Mouse (Mus musculus): ENCODE measurements around the gene Tgfb1i1. TPM values are rescaled to one million over a fixed set of nuclear protein-coding genes. Genes with fewer than 3 reads are reported as not detected.
A peak's percentile ranks its signal among the peaks of the same experiment; 100 is the strongest.

The Tgfb1i1 gene
- polyA plus RNA-seq, 1 experiment from 2014 or later = 40.9 TPM

- ATAC-seq (ENCODE audit: low FRiP score) (peak; percentile 57; the same call in 1 of the 2 replicates), DNase-seq (ENCODE audit: low spot score) (peak; percentile 56)
- Histone ChIP-seq H3K27ac (ENCODE audit: low read depth, low read length) (no peak overlapping the region), H3K9me3 (ENCODE audit: control insufficient read depth, low read length) (no peaks in the 10 kb centered on the region), H3K9ac (ENCODE audit: low read depth, low read length) (no peak overlapping the region), H3K4me3 (ENCODE audit: low read depth, low read length) (no peak overlapping the region), H3K27me3 (ENCODE audit: control insufficient read depth, insufficient read depth, low read length) (no peaks in the 10 kb centered on the region), H3K4me1 (replicated peaks; ENCODE audit: control insufficient read depth, insufficient read depth, low read length) (no peaks in the 10 kb centered on the region), H3K36me3 (ENCODE audit: control insufficient read depth, insufficient read depth, low read length) (no peaks in the 10 kb centered on the region), H3K4me2 (replicated peaks; ENCODE audit: low read depth, low read length) (no peak overlapping the region)
- 16% methylated on average over 9 of the region's 9 CpGs for WGBS
These were observed 42.4 kb downstream of the Tgfb1i1 start for GRCm38 (mm10) chr7:128288923-128289544.

- no peak for ATAC-seq (ENCODE audit: low FRiP score)
- Histone ChIP-seq H3K4me2 (replicated peaks; ENCODE audit: low read depth, low read length) (no peak overlapping the region), H3K27me3 (ENCODE audit: control insufficient read depth, insufficient read depth, low read length) (no peaks in the 10 kb centered on the region), H3K27ac (ENCODE audit: low read depth, low read length) (no peak overlapping the region), H3K36me3 (ENCODE audit: control insufficient read depth, insufficient read depth, low read length) (no peaks in the 10 kb centered on the region), H3K4me3 (ENCODE audit: low read depth, low read length) (no peak overlapping the region), H3K9ac (ENCODE audit: low read depth, low read length) (no peak overlapping the region), H3K4me1 (replicated peaks; ENCODE audit: control insufficient read depth, insufficient read depth, low read length) (no peaks in the 10 kb centered on the region; the same call in 1 of the 2 replicates), H3K9me3 (ENCODE audit: control insufficient read depth, low read length) (no peaks in the 10 kb centered on the region)
- DNase-seq (ENCODE audit: low spot score) = no peak
- 90% methylated on average over 10 of the region's 10 CpGs for WGBS
These were observed 48.2 kb downstream of the Tgfb1i1 start for GRCm38 (mm10) chr7:128294785-128295184.

GRCm38 (mm10) chr7:128296514-128296913, 49.9 kb downstream of the Tgfb1i1 start:
- DNase-seq (ENCODE audit: low spot score) (no peak), ATAC-seq (ENCODE audit: low FRiP score) (no peak)
- no peaks in the 10 kb centered on the region; the same call in 1 of the 2 replicates for H3K4me1 ChIP-seq (replicated peaks; ENCODE audit: control insufficient read depth, insufficient read depth, low read length)
- no peaks in the 10 kb centered on the region for H3K9me3 ChIP-seq (ENCODE audit: control insufficient read depth, low read length)
- no peak overlapping the region for H3K4me3 ChIP-seq (ENCODE audit: low read depth, low read length)
- no peaks in the 10 kb centered on the region for H3K36me3 ChIP-seq (ENCODE audit: control insufficient read depth, insufficient read depth, low read length)
- H3K4me2 ChIP-seq (replicated peaks; ENCODE audit: low read depth, low read length) = no peak overlapping the region
- no peak overlapping the region for H3K9ac ChIP-seq (ENCODE audit: low read depth, low read length)
- WGBS = 65% methylated on average over 3 of the region's 3 CpGs
- H3K27me3 ChIP-seq (ENCODE audit: control insufficient read depth, insufficient read depth, low read length) = no peaks in the 10 kb centered on the region
- no peak overlapping the region for H3K27ac ChIP-seq (ENCODE audit: low read depth, low read length)

GRCm38 (mm10) chr7:128297291-128297616, 50.6 kb downstream of the Tgfb1i1 start:
- 41% methylated on average over 10 of the region's 10 CpGs for WGBS
- Histone ChIP-seq H3K4me1 (replicated peaks; ENCODE audit: control insufficient read depth, insufficient read depth, low read length) (no peaks in the 10 kb centered on the region; the same call in 1 of the 2 replicates), H3K27me3 (ENCODE audit: control insufficient read depth, insufficient read depth, low read length) (no peaks in the 10 kb centered on the region), H3K27ac (ENCODE audit: low read depth, low read length) (no peak overlapping the region), H3K36me3 (ENCODE audit: control insufficient read depth, insufficient read depth, low read length) (no peaks in the 10 kb centered on the region), H3K9ac (ENCODE audit: low read depth, low read length) (peak overlapping the region; percentile 92), H3K4me3 (ENCODE audit: low read depth, low read length) (peak overlapping the region; percentile 83), H3K4me2 (replicated peaks; ENCODE audit: low read depth, low read length) (peak overlapping the region; percentile 55), H3K9me3 (ENCODE audit: control insufficient read depth, low read length) (no peaks in the 10 kb centered on the region)
- ATAC-seq (ENCODE audit: low FRiP score) (no peak), DNase-seq (ENCODE audit: low spot score) (peak; percentile 34)

GRCm38 (mm10) chr7:128297617-128298480, 51.2 kb downstream of the Tgfb1i1 start, which contains the start of gene BC017158:
BC017158 (minus strand) TSS chr7:128298170.
- WGBS = 2% methylated on average over 45 of the region's 47 CpGs

GRCm38 (mm10) chr7:128298481-128299342, 52.1 kb downstream of the Tgfb1i1 start:
- peak overlapping the region; percentile 83; the same call in 1 of the 2 replicates for H3K4me3 ChIP-seq (ENCODE audit: low read depth, low read length)
- no peaks in the 10 kb centered on the region; the same call in 1 of the 2 replicates for H3K4me1 ChIP-seq (replicated peaks; ENCODE audit: control insufficient read depth, insufficient read depth, low read length)
- H3K27me3 ChIP-seq (ENCODE audit: control insufficient read depth, insufficient read depth, low read length) = no peaks in the 10 kb centered on the region
- no peaks in the 10 kb centered on the region for H3K36me3 ChIP-seq (ENCODE audit: control insufficient read depth, insufficient read depth, low read length)
- no peak for ATAC-seq (ENCODE audit: low FRiP score)
- H3K4me2 ChIP-seq (replicated peaks; ENCODE audit: low read depth, low read length) = peak overlapping the region; percentile 55
- 88% methylated on average over 8 of the region's 8 CpGs for WGBS
- H3K27ac ChIP-seq (ENCODE audit: low read depth, low read length) = no peak overlapping the region
- DNase-seq (ENCODE audit: low spot score) = no peak
- no peak overlapping the region; the same call in 1 of the 2 replicates for H3K9ac ChIP-seq (ENCODE audit: low read depth, low read length)
- H3K9me3 ChIP-seq (ENCODE audit: control insufficient read depth, low read length) = no peaks in the 10 kb centered on the region

More at GRCm38 (mm10) chr7:128297617-128298480, 51.2 kb downstream of the Tgfb1i1 start, which contains the start of gene BC017158:
- ATAC-seq (ENCODE audit: low FRiP score) (peak; percentile 54), DNase-seq (ENCODE audit: low spot score) (peak; percentile 79)
- Histone ChIP-seq H3K27ac (ENCODE audit: low read depth, low read length) (0 out of 2 replicates have a peak within 1 kb of the TSS, but pooled peaks have one; percentile 53), H3K4me2 (replicated peaks; ENCODE audit: low read depth, low read length) (peak within 1 kb of the TSS; percentile 55), H3K36me3 (ENCODE audit: control insufficient read depth, insufficient read depth, low read length) (no peaks in the 10 kb centered on the region), H3K4me3 (ENCODE audit: low read depth, low read length) (peak within 1 kb of the TSS; percentile 83), H3K9ac (ENCODE audit: low read depth, low read length) (peak within 1 kb of the TSS; percentile 92), H3K9me3 (ENCODE audit: control insufficient read depth, low read length) (no peaks in the 10 kb centered on the region), H3K27me3 (ENCODE audit: control insufficient read depth, insufficient read depth, low read length) (no peaks in the 10 kb centered on the region), H3K4me1 (replicated peaks; ENCODE audit: control insufficient read depth, insufficient read depth, low read length) (no peaks in the 10 kb centered on the region; the same call in 1 of the 2 replicates)

GRCm38 (mm10) chr7:128300952-128301351, 54.3 kb downstream of the Tgfb1i1 start:
- DNase-seq (ENCODE audit: low spot score) = no peak
- Histone ChIP-seq H3K4me2 (replicated peaks; ENCODE audit: low read depth, low read length) (no peak overlapping the region), H3K36me3 (ENCODE audit: control insufficient read depth, insufficient read depth, low read length) (no peaks in the 10 kb centered on the region), H3K4me1 (replicated peaks; ENCODE audit: control insufficient read depth, insufficient read depth, low read length) (no peaks in the 10 kb centered on the region; the same call in 1 of the 2 replicates), H3K9ac (ENCODE audit: low read depth, low read length) (no peak overlapping the region), H3K27me3 (ENCODE audit: control insufficient read depth, insufficient read depth, low read length) (no peaks in the 10 kb centered on the region), H3K9me3 (ENCODE audit: control insufficient read depth, low read length) (no peaks in the 10 kb centered on the region), H3K4me3 (ENCODE audit: low read depth, low read length) (no peak overlapping the region), H3K27ac (ENCODE audit: low read depth, low read length) (no peak overlapping the region)
- 85% methylated on average over 3 of the region's 3 CpGs for WGBS
- ATAC-seq (ENCODE audit: low FRiP score) = no peak

- Histone ChIP-seq H3K36me3 (ENCODE audit: control insufficient read depth, insufficient read depth, low read length) (no peaks in the 10 kb centered on the region), H3K9ac (ENCODE audit: low read depth, low read length) (no peak overlapping the region), H3K4me3 (ENCODE audit: low read depth, low read length) (no peak overlapping the region), H3K27me3 (ENCODE audit: control insufficient read depth, insufficient read depth, low read length) (no peaks in the 10 kb centered on the region), H3K4me2 (replicated peaks; ENCODE audit: low read depth, low read length) (no peak overlapping the region), H3K27ac (ENCODE audit: low read depth, low read length) (no peak overlapping the region), H3K4me1 (replicated peaks; ENCODE audit: control insufficient read depth, insufficient read depth, low read length) (no peaks in the 10 kb centered on the region; the same call in 1 of the 2 replicates), H3K9me3 (ENCODE audit: control insufficient read depth, low read length) (no peaks in the 10 kb centered on the region)
- WGBS = 87% methylated on average over 3 of the region's 3 CpGs
- DNase-seq (ENCODE audit: low spot score) (no peak), ATAC-seq (ENCODE audit: low FRiP score) (no peak)
These were observed 55.5 kb downstream of the Tgfb1i1 start for GRCm38 (mm10) chr7:128302151-128302550.

All from hindbrain, embryonic 11.5 days (tissue).